Mouse (Mus musculus): ENCODE results near the gene Ggt7.
"Not testable (repeated sequence)": the region's sequence is repeated elsewhere in the genome, so short reads cannot be mapped to it uniquely, and the experiment has no call there.

Gene Ggt7

DNA sequence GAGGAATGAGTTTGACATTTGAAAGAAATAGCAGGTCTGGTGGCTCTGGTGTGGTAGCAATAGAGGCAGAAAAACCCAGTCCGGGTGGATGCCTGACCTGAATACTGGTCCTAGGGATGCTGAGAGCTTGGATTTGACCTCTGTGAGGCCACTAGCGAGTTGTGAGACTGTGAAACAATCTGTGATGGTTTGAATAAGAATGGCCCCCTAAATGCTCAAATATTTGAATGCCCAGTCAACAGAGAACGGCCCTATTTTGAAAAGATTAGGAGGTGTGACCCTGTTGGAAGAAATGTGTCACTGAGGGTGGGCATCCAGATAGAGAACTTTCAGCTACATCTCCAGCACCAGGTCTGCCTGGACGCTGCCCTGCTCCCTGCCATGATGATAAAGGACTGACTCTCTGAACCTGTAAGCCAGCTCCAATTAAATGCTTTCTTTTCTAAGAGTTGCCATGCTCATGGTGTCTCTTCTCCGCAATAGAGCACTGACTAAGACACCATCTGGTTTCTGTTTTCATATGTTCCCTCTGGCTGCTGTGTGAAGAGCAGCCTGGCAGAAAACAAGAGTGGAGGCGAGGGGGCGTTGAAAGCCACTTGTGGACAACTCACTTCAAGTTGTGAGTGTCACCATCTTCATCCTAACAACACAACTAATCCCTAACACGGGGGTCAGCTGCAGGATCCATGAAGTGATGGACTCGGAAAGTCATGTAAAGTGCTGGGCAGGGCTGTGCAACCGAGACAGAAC, 10.1 kb downstream of the Ggt7 start:
- no peak for DNase-seq

DNA sequence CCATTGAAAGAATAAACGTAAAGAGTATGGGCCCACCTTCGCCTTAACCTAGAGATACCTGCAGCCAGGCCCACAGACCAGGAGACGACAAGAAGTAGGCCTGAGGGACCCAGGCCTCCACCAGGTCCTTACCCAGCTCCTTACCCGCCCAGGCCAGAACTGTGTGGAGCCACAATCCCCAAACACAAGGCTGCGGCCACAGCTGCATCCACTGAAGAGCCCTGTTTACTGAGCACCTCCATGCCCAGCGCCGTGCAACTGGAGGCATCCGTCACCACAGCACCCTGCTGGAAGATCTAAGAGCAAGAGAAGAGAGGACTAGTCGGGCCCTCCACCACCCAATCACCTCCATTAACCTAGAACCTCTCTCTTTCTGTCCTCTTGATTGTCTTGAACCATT, 12.2 kb downstream of the Ggt7 start:
- no peak for DNase-seq

DNA sequence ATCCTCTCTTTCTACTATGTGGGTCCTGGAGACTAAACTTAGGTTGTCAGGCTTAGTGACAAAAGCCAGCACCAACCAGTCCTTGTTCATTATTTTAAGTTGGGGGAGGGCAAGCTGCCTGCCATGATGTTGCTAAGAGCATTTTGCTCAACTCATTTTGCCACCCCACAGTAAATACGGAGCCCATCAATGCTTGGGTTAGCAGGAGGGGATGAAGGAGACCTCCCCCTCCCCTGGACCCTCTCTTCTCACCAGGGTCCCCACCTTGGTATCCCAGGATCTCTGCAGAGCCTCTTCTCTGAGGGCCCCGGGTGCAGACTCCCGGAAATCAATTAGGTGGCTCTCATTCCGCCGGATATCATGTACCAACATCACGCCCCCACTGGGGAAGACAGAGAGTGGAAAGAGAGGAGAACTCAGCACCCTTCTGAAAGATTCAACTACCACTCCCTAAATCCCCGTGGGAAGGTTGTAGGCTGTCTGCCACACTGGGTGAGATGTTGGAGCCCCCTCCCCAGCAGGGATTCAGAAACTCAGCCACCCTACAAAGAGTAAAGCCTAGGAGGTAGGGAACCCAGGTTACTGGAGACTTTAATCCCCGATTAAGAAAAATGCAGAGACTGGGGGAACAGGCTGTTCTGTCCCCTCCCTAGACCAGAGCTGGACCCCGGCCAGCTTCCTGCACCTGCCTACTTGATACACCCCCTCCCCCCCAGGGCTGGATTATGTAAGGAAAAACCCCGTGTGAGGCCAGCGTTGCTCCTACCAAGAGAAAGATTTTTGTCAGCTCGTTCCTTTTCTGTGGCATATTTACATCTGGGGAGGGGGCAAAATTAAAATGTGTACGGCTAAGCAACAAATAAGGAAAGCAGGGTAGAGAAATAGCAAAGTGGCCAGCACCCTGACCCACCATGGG, 13.3 kb downstream of the Ggt7 start:
- DNase-seq = peak; percentile 58 to 60

DNA sequence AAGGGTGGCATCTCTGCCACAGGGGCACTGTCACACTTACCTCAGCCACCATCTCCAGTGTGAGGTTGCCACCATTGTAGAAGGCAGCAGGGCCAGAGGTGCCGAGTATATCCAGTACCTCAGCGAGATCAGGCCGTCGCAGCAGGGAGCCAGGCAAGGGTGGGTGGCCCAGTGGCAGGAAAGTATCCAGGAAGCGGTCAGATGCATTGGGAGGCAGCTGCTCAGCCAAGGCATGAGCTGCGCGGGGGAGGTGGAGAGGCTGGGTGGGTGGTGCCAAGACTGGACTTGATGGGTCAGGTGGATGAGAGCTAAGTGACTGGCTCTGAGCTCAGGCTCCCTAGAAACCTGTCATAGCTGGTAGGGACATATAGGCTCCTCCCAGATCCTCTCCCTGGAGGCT, 15.4 kb downstream of the Ggt7 start:
- no peak for DNase-seq

DNA sequence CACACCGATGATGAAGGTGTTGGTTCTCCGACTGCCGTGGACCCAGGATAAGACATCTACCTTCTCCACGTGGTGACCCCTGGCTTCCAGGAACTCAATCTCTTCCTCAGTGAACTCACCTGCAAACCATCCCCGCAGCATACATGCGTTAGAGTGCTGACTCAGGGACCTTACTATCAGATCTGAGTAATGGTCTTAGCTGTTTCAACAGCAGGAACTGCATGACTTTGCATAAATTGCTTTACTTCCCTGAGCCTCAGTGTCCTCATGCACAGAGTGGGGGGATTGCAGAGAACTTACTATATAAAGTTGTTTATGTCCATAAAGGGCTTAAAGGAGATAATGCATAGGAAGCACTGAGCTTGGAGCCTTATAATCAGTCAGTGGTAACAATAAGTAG, 27.0 kb downstream of the Ggt7 start:
- no peak for DNase-seq

DNA sequence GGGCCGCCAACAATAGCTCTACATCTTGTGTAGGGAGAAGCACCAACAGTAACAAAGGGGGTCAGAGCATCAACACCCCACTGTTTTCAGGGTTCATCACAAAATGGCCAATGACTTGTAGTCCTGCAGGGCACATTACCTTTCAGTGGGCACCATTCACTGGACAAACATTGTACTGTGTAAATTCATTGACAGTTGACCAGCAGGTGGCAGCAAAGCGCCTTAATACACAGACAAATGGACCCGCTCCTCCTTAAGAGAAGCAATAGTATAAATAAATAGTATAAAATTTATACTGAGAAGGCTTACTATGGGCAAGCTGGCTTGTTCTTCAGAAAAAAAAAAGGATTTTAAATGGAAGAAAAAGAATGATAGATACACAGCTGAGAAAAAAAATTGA, 36.0 kb downstream of the Ggt7 start:
- DNase-seq = peak; percentile 73 to 93

DNA sequence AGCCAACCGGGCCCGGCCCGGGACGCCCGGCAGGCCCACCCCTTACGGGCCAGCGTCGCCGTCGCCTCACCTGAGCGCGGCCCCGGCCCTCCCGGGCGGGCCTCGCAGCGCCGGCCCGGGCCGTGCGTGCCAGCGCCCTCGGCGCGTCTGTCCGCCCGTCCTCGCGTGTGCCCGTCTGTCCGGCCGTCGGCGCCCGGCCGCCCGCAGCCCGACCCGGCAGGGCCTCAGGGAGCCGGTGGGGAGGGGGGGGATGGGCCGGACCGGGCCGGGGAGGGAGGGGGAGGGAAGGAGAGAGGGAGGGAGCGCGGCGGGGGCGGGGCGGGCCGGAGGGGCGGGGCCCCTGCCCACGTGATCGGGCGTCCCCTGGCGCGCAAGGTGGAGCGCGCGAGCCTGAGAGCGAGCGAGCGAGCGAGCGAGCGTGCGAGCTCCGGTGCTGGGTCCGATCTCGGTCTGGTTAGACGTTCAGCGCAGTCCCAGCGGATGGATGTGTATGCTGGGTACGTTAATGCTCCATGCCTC, 44.4 kb downstream of the Ggt7 start, which contains the start of gene Ncoa6:
Gene Ncoa6, minus strand, starts transcription at position 325 of the 519 bp plus-strand sequence.
- peak; percentile 49 to 84 for DNase-seq

DNA sequence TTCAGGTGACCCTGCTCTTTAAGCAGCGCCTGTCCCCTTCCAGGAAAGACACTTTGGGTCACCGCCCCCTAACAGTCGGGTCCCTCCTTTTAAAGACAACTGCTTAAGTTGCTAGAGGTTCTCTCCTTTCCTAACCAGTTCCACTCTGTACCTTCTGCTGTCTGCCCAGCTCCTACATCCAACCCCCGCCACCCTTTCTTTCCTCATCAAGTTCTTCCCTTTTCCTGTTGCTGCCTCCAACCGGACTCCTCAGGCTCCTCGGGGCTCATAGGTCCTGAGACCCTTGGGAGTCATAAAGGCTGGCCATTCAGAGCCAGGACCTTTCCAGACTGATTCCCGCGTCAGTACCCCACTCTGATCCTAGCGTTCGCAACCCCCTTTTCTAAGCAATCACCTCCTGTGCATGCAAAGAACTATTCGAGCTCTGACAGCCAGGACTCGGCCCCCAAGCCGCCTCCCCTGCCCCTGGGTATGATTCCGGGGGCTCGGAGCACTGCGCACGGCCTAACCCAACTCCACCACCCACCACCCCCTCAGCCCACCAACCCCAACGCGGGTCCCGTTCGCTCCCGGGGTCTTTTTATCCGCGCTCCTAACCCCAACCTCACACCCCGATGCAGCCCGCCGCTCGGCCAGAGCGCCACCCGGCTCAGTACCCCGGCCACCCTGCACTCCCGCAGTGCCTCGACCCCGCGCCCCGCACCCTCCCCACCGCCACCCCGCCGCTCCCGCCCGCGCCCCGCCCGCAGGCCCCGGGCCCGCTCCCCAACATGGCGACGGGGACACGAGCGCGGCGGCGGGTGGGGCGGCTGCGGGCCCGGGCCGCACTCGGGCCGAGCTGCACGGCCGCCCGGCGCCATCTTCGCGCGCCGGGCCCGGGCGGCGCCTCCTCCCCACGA, 45.1 kb downstream of the Ggt7 start:
- DNase-seq = peak; percentile 55 to 67

DNA sequence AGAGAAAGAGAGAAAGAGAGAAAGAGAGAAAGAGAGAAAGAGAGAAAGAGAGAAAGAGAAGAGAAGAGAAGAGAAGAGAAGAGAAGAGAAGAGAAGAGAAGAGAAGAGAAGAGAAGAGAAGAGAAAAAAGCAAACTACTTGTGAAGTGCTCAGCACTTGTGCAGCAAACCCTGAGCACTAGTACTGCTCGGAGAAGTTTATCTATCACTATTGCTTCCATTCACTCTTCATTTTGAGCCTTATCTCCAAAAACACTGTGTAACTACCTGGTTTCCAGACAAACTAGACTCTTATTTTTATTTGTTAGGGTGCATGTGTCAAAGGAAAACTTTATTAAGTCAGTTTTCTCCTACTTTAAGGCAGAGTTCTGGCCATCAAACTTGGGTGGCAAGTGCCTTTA, 51.2 kb downstream of the Ggt7 start:
- DNase-seq = no peak

DNA sequence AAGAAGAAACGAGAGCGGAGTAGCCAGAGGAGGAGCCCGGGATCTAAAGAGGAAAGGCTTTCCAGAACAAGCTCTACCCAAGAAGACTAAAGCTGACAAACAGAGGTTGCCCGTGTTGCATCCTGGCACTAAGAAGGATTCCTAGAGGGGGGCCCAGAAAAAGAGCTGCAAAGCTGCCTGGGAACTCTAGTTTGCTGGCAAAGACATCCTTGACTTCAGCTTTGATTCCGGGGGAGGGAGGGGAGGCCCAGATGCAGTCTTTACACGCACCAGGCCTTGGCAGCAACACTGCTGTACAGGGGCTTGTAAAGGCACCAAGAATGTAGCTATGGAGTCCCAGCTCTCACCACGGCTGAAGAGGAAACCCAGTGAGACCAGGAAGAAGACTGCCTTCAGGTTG, 64.4 kb downstream of the Ggt7 start:
- no peak for DNase-seq

DNA sequence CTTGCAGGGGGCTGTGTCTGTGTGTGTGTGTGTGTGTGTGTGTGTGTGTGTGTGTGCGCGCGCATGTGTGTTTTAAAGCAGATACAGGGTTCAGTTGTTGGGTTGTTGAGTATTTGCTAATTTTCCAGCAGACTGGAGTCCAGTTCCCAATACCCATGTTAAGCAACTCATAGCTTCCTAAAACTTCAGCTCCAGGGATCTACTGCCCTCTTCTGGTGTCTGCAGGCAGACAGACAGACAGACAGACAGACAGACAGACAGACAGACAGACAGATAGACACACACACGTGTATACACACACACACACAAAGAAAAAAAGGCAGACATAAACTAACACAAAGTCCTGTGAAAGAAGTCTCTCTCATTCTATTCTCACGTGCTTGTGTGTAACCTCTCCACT, 66.8 kb downstream of the Ggt7 start:
- no peak for DNase-seq

DNA sequence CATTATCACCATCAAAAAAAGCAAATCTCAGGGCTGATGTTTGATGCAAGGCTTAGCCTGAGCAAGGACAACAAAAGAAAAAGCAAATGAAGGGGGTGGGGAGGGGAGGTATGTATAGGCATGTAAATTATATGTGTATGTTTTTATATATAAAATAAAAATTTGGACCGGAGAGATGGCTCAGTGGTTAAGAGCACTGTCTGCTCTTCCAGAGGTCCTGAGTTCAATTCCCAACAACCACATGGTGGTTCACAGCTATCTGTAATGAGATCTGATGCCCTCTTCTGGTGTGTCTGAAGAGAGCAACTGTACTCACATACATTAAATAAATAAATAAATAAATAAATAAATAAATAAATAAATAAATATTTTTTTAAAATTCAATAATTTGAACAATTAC, 70.1 kb downstream of the Ggt7 start:
- not testable (repeated sequence) for DNase-seq

DNA sequence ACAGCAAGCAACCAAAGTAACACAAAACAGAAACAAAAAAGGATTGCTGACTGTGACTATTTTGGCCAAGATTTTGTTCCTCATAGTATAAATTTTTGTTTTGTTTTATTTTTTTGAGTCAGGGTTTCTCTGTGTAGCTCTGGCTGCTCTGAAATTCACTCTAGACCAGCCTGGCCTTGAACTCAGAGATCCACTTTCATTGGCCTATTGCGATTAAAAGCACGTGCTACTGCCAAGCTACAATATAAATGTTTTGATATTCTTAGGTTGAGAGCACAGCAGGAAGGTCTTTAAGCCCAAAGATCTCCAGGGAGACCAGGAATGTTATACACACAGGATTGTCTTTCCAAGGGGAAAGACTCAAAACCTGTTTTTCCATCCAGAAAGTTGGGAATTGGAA, 74.6 kb downstream of the Ggt7 start:
- DNase-seq = no peak

DNA sequence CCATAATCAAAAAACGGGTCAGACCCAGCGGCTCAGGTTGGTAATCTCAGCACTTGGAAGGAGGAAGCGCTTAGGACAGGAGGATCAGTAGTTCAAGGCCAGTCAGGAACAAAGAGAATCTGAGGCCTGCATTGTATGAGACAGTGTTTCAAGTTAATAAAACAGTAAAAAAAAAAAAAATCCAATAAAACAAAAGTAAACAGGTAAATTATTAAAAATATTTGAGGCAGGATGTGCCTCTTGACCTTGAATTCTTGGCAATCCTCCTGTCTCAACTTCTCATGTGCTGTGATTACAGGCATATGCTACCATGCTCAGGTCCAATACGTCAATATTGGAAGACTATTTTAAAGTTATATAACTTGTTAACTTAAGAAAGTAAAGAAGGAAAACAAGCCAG, 75.1 kb downstream of the Ggt7 start:
- DNase-seq = no peak
